Mouse (Mus musculus) C2C12 (cell line): ENCODE measurements around the gene Gkap1.

Experiments
- CTCF ChIP-seq: IDR thresholded peaks from one replicate; pipeline ENCODE4 v1.5.1; 2011; ENCODE audit not compliant: control insufficient read depth, insufficient read depth, insufficient read length
- USF1 ChIP-seq: IDR thresholded peaks from one replicate; pipeline ENCODE4 v1.6.1; 2011; ENCODE audit warnings: low read depth, mild to moderate bottlenecking, control low read depth, moderate library complexity

DNA sequence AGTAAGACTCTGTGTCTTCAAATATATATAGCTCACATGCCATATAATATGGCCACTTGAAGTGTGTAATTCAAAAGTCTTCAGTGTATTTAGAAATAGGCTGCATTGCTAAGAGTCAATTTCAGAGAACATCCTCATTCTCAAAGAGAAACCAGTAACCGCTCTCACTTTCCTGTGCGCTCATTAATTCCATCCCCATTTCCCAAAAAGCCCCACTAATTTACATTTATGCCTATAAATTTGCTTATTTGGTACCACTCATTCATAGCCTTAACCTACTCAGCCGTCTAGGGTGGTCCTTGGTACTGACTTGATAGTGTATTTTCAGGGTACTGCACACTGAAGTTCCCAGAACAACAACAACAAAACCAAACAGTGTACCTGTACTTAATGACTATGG lies 73.6 kb downstream of the Gkap1 start:
- TF ChIP-seq CTCF (no peak), USF1 (no peak)
